Mouse (Mus musculus): Measurements from ENCODE around the gene Emp3. TPM values are rescaled to one million over a fixed set of nuclear protein-coding genes. Genes with fewer than 3 reads are reported as not detected.
"Not testable (repeated sequence)": the region's sequence is repeated elsewhere in the genome, so short reads cannot be mapped to it uniquely, and the experiment has no call there.

Emp3 gene
- polyA plus RNA-seq (2012; rRNA removed) = 210 and 228 TPM in 2 replicates

DNA sequence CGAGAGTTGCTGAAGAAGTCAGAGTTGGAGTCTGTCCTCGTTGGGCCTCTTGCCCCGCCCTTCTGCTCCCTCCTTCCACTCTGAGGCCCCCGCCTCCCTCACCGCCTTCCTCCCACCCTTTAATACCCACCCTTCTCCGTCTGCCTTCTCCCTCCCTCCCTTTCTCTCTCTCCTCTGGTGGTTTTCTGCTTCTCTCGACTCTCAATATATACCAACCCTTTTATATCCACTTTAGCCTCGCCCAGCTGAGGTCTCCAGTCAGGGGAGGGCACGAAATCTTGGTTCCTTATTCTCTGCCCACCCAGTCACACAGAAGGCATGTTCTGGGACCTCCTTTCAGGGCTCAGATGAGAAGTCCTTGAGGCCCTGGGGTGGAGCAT lies at the start of gene Emp3:
Gene Emp3 (minus strand): TSS at position 163 of the 380 bp plus-strand sequence.
- DNase-seq = no peak
- TF ChIP-seq CTCF (IDR thresholded peaks at IDR 0.05; ENCODE audit: insufficient read depth, low read length) (no peak), POLR2A (IDR thresholded peaks at IDR 0.05; ENCODE audit: borderline replicate concordance, extremely low read depth, low read depth, low read length) (peak; percentile 52; the same call in 1 of the 2 replicates)
- peak within 1 kb of the TSS; percentile 77 for H3K4me3 ChIP-seq (replicated peaks; ENCODE audit: extremely low read depth, low read depth, low read length)
- peaks cover 17% of the 10 kb centered on the region for H3K4me1 ChIP-seq (ENCODE audit: control insufficient read depth, insufficient read depth, low read length)
- 23% methylated on average over 9 of the region's 9 CpGs for WGBS

DNA sequence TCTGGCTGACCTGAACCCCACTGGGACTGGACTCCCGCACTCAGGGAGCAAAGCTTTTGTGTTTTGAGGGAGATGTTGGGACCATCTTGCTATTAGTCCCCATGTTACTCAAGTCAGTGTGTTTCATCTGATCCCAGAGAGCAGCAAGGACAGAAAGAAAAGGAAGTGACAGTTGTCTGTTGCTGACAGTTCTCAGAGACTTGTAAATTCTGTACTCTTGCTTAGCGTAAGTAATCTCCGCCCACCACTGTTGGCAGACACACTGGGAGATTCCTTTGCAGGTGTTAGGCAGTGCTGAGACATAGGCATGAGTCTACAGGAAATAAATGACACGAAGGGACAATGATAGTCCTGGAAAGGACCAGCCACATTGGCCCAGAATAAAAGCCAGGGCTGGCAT lies 35.4 kb upstream of the Emp3 start:
- 40% methylated on average over 4 of the region's 4 CpGs for WGBS
- Histone ChIP-seq H3K4me3 (replicated peaks; ENCODE audit: extremely low read depth, low read depth, low read length) (no peak overlapping the region), H3K4me1 (ENCODE audit: control insufficient read depth, insufficient read depth, low read length) (no peaks in the 10 kb centered on the region)
- TF ChIP-seq CTCF (IDR thresholded peaks at IDR 0.05; ENCODE audit: insufficient read depth, low read length) = no peak
- no peak for TF ChIP-seq POLR2A (IDR thresholded peaks at IDR 0.05; ENCODE audit: borderline replicate concordance, extremely low read depth, low read depth, low read length)
- DNase-seq = no peak

DNA sequence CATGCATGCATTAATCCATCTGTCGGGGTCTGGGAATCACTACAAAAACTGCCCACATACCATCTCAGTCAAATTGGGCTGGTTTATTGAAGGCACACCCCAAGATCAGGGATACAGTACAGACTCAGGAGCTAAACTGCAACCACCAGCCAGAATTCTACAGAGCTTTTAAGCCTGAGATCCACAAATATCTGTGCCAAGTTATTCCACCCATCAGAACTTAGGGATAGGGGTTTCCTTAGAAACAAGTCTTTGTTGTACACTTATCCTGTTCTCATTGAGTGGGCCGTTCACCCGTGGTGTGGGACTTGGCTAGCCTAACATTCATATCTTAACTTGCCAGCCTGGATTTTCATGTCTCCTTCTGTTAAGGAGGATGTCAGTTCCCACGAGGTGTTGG lies 27.9 kb upstream of the Emp3 start:
- DNase-seq = no peak
- Histone ChIP-seq H3K4me3 (replicated peaks; ENCODE audit: extremely low read depth, low read depth, low read length) (no peak overlapping the region), H3K4me1 (ENCODE audit: control insufficient read depth, insufficient read depth, low read length) (no peaks in the 10 kb centered on the region)
- WGBS = 55% methylated on average over 4 of the region's 4 CpGs
- TF ChIP-seq POLR2A (IDR thresholded peaks at IDR 0.05; ENCODE audit: borderline replicate concordance, extremely low read depth, low read depth, low read length) = no peak
- no peak for TF ChIP-seq CTCF (IDR thresholded peaks at IDR 0.05; ENCODE audit: insufficient read depth, low read length)

DNA sequence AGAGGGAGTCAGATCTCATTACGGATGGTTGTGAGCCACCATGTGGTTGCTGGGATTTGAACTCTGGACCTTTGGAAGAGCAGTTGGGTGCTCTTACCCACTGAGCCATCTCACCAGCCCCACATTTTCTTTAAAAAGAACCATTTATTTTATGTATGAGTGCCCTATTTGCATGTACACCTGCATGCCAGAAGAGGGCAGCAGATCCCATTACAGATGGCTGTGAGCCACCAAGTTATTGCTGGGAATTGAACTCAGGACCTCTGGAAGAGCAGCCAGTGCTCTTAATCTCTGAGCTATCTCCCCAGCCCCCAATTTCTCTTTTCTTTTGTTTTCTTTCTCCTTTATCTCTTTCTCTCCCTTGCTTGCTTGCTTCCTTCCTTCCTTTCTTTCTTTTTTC lies 22.1 kb upstream of the Emp3 start:
- H3K4me3 ChIP-seq (replicated peaks; ENCODE audit: extremely low read depth, low read depth, low read length); DNase-seq; H3K4me1 ChIP-seq (ENCODE audit: control insufficient read depth, insufficient read depth, low read length): not testable (repeated sequence)
- peak; percentile 10; the same call in 1 of the 2 replicates for TF ChIP-seq CTCF (IDR thresholded peaks at IDR 0.05; ENCODE audit: insufficient read depth, low read length)
- 48% methylated on average over 1 of the region's 1 CpGs for WGBS

DNA sequence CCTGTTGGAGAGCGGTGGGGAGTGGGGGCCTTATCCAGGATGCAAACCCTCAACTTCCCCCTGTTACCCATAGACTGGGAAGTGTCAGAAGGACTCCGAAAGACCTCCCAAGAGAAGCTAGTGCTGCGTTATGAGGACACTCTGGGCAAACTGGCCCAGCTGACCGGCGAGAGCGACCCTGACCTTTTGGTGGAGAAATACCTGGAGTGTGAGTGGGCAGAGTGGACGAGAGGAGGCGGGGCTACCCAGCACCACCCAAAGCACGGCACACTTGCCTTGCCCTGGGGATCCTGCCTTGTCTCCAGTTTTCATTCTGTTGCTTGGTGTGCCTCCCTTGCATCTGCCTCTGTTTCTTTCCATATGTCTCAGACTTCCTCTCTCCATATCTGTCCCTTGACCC lies 20.8 kb upstream of the Emp3 start:
- DNase-seq = no peak
- Histone ChIP-seq H3K4me3 (replicated peaks; ENCODE audit: extremely low read depth, low read depth, low read length) (no peak overlapping the region), H3K4me1 (ENCODE audit: control insufficient read depth, insufficient read depth, low read length) (no peaks in the 10 kb centered on the region)
- no peak for TF ChIP-seq CTCF (IDR thresholded peaks at IDR 0.05; ENCODE audit: insufficient read depth, low read length)
- TF ChIP-seq POLR2A (IDR thresholded peaks at IDR 0.05; ENCODE audit: borderline replicate concordance, extremely low read depth, low read depth, low read length) = no peak
- 76% methylated on average over 9 of the region's 9 CpGs for WGBS

DNA sequence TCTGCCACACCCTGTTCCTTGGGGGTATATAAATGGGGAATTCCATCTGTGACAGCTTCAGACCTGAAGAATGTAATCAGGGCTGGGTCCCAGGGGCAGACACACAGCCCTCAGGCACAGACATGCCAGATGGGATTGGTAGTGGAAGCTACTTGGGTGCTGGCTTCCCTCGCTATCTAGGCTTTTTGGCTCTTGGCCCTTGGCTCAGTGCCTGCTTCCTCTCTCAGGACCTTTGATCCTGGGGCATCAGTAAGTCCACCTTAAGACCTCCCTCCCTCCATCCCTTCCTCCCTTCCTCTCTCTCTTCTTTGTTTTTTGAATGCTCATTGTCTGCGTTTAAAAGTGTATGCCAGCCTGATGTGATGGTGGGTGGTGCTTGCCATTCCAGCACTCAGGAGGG lies 18.6 kb upstream of the Emp3 start:
- DNase-seq = no peak
- no peaks in the 10 kb centered on the region for H3K4me1 ChIP-seq (ENCODE audit: control insufficient read depth, insufficient read depth, low read length)
- H3K4me3 ChIP-seq (replicated peaks; ENCODE audit: extremely low read depth, low read depth, low read length) = no peak overlapping the region
- WGBS = 13% methylated on average over 2 of the region's 2 CpGs
- TF ChIP-seq CTCF (IDR thresholded peaks at IDR 0.05; ENCODE audit: insufficient read depth, low read length) (no peak), POLR2A (IDR thresholded peaks at IDR 0.05; ENCODE audit: borderline replicate concordance, extremely low read depth, low read depth, low read length) (no peak)

DNA sequence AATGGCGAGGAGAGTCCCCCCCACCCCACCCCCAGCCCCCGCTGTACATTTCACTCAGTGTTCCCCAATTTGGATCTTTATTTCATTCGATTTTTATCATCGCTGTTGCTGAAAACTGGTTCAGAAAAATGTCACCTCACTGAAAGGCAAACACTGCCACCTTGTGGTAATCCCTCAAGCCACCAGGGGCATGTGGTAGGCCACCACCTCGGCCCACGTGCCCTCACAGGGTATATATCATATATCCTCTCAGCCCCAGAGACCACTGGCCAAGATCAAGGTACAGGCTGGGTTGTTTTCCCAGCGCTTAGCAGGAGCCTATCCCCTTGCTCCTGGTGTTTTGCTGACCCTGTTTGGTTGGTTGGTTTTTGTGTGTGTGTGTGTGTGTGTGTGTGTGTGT lies 13.9 kb upstream of the Emp3 start:
- no peak for DNase-seq
- no peak for TF ChIP-seq POLR2A (IDR thresholded peaks at IDR 0.05; ENCODE audit: borderline replicate concordance, extremely low read depth, low read depth, low read length)
- TF ChIP-seq CTCF (IDR thresholded peaks at IDR 0.05; ENCODE audit: insufficient read depth, low read length) = peak; percentile 90
- Histone ChIP-seq H3K4me1 (ENCODE audit: control insufficient read depth, insufficient read depth, low read length) (no peaks in the 10 kb centered on the region), H3K4me3 (replicated peaks; ENCODE audit: extremely low read depth, low read depth, low read length) (no peak overlapping the region)
- 13% methylated on average over 7 of the region's 7 CpGs for whole genome bisulfite sequencing

- not testable (repeated sequence) for DNase-seq; H3K4me1 ChIP-seq (ENCODE audit: control insufficient read depth, insufficient read depth, low read length); H3K4me3 ChIP-seq (replicated peaks; ENCODE audit: extremely low read depth, low read depth, low read length)
- WGBS = 72% methylated on average over 12 of the region's 12 CpGs
Measured at GRCm38 (mm10) chr7:45933766-45934165, 12.6 kb upstream of the Emp3 start.

GRCm38 (mm10) chr7:45929688-45930087 lies 8.5 kb upstream of the Emp3 start:
- DNase-seq = no peak
- TF ChIP-seq CTCF (IDR thresholded peaks at IDR 0.05; ENCODE audit: insufficient read depth, low read length) (no peak), POLR2A (IDR thresholded peaks at IDR 0.05; ENCODE audit: borderline replicate concordance, extremely low read depth, low read depth, low read length) (no peak)
- 95% methylated on average over 1 of the region's 1 CpGs for WGBS
- H3K4me3 ChIP-seq (replicated peaks; ENCODE audit: extremely low read depth, low read depth, low read length) = no peak overlapping the region
- H3K4me1 ChIP-seq (ENCODE audit: control insufficient read depth, insufficient read depth, low read length) = no peaks in the 10 kb centered on the region

DNA sequence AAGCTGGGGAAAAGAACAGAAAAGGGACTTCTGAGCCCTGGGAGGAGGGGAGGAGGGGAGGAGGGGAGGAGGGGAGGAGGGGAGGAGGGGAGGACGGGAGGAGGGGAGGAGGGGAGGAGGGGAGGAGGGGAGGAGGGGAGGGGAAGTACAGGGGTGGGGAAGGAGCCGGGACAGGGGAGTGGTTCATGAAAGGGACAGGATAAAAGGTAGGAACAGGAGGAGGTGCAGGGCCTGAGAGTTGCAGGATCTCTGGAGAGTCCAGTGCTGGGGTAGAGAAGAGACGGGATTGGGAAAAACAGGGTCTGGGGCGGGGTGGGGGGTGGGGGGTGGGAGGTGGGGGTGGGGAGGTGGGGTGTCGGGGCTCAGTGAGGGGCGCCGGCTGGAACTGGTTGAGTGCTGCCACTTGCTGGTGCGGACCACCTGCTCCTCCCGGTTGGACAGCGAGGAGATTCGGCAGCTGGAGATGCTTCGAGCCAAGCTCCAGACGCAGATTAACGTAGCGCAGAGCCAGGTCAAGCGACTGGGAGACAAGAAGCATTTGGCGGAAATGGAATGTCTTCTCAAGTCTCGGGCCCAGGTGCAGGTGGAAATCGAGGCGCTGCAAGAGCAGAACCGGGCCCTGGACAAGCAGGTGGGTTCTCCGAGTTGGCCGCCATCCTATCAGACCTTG lies 7.6 kb upstream of the Emp3 start:
- DNase-seq = no peak
- no peak for TF ChIP-seq POLR2A (IDR thresholded peaks at IDR 0.05; ENCODE audit: borderline replicate concordance, extremely low read depth, low read depth, low read length)
- no peak for TF ChIP-seq CTCF (IDR thresholded peaks at IDR 0.05; ENCODE audit: insufficient read depth, low read length)
- WGBS = 23% methylated on average over 22 of the region's 23 CpGs
- Histone ChIP-seq H3K4me3 (replicated peaks; ENCODE audit: extremely low read depth, low read depth, low read length) (no peak overlapping the region), H3K4me1 (ENCODE audit: control insufficient read depth, insufficient read depth, low read length) (no peaks in the 10 kb centered on the region)

Measured in lung, adult 2 months (tissue).